Mouse (Mus musculus): ENCODE results near the gene Ldb2.

DNA sequence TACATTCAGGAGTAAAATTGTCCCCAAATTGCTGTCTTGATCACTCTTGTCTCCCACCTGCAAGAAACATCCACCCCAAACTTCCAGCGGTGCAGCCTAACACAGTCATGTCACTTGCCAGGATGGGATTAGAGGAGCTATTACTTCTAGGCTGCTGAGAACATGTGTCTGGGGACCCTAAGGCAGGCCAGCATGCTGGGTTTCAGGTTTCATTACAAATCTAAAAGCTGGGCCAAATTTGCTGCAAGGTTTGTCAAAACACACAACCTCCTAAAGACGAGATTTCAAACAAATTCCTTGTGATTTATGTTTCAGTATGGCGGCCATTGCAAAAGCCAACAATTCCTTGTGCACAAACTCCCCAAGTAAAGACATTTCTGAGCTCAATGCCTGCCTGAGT lies 1.6 kb upstream of the Ldb2 start:
- TF ChIP-seq CTCF (IDR thresholded peaks at IDR 0.05; ENCODE audit: borderline replicate concordance, extremely low read depth, insufficient read depth, insufficient read length) (no peak), POLR2A (IDR thresholded peaks at IDR 0.05; ENCODE audit: borderline replicate concordance, extremely low read depth, insufficient read depth, insufficient read length, poor library complexity, severe bottlenecking) (no peak)

All from brain, embryonic 14.5 days (tissue).